Mouse (Mus musculus): ENCODE results near the gene Grin2b. TPM values are rescaled to one million over a fixed set of nuclear protein-coding genes. Genes with fewer than 3 reads are reported as not detected.

Grin2b gene
- polyA plus RNA-seq, 1 experiment from 2014 or later: 0.97 TPM

DNA sequence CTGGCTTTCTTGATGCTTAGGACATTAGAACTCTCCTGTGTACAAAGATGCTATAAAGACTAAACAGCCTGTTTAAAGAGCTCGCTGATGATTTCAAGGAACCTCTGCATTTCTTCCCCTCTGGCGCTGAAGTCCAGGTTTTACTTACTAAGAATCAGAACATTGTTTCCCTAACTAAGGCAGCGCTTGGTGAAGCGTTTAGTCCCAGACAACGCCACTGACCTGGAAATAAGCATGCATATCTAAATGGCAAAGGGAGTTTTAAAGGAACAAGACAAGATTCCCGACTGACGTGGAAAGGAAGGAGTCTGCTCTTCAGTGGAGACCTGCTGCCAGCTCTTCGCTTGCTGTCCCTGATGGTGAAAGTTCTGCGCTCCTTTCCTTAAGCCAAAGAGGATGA, 367.9 kb downstream of the Grin2b start:
- Histone ChIP-seq H3K4me3 (replicated peaks) (no peak overlapping the region), H3K9me3 (no peaks in the 10 kb centered on the region), H3K4me1 (replicated peaks) (no peaks in the 10 kb centered on the region), H3K4me2 (no peak overlapping the region), H3K9ac (replicated peaks) (no peak overlapping the region), H3K36me3 (no peaks in the 10 kb centered on the region), H3K27me3 (no peaks in the 10 kb centered on the region), H3K27ac (no peak overlapping the region)
- 88% methylated on average over 9 of the region's 9 CpGs for WGBS
- no peak for ATAC-seq (ENCODE audit: insufficient number of reproducible peaks, insufficient read depth, low FRiP score, low TSS enrichment, low read depth)

DNA sequence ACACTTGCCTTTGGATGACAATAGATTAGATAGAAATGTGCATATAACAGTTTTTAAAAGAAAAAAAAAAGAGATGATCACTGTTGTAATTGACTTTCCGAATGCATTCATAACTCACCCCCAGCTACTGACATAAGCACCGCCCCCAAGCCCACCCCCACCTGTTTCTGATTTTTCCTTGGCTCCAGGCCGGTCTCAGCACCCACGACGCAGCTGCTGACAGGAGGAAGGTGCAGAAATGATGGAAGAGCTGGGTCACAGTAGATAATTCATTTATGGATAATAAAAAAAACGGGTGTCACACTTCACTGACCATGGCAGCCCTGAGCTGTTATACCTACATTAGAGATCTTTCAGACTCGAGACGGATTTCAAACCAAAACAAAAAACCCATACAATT, 373.4 kb downstream of the Grin2b start:
- Histone ChIP-seq H3K4me2 (no peak overlapping the region), H3K4me1 (replicated peaks) (no peaks in the 10 kb centered on the region), H3K27ac (no peak overlapping the region), H3K27me3 (no peaks in the 10 kb centered on the region), H3K9ac (replicated peaks) (no peak overlapping the region), H3K4me3 (replicated peaks) (no peak overlapping the region), H3K36me3 (no peaks in the 10 kb centered on the region), H3K9me3 (no peaks in the 10 kb centered on the region)
- 43% methylated on average over 8 of the region's 8 CpGs for WGBS
- ATAC-seq (ENCODE audit: insufficient number of reproducible peaks, insufficient read depth, low FRiP score, low TSS enrichment, low read depth): no peak

DNA sequence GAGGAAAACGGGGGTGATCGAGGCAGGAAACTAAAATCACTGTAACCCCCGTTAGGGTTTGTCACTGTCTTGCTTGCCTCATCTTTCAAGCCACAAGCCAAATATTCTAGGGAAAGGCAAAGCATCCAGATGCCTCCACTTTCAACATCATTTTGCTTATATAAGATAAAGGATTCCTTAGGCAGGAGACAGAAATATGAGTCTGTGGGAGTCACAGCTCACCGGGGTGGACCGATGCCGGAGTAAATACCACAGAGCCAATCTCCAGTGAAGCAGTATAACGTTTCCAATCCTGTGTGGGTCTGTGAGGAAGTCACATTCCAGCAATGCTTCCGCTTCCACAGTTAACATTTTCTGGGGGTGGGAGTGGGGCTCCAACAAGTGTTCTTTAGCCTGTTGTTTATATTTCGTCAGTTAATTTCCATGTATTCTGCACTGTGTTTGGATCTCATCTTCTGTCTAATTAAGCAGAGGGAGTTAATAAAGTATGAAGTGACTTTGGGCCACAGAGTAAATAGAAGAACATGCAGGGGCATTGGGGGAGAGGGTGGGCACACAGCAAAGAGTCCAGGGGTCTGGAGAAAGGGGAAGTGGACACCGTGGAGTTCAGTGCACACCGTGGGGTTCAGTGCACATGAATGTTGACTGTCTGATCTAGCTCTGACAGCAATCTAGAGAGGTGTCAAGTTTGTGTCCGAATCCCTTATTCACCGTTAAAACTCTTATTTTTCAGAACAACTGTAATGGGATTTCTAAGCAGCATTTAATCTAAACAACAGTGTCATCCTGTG, 374.9 kb downstream of the Grin2b start:
- Histone ChIP-seq H3K9ac (replicated peaks) (no peak overlapping the region), H3K36me3 (no peaks in the 10 kb centered on the region), H3K4me2 (no peak overlapping the region), H3K4me3 (replicated peaks) (no peak overlapping the region), H3K27ac (no peak overlapping the region), H3K27me3 (no peaks in the 10 kb centered on the region), H3K9me3 (no peaks in the 10 kb centered on the region), H3K4me1 (replicated peaks) (no peaks in the 10 kb centered on the region)
- WGBS: 84% methylated on average over 13 of the region's 13 CpGs
- no peak for ATAC-seq (ENCODE audit: insufficient number of reproducible peaks, insufficient read depth, low FRiP score, low TSS enrichment, low read depth)

DNA sequence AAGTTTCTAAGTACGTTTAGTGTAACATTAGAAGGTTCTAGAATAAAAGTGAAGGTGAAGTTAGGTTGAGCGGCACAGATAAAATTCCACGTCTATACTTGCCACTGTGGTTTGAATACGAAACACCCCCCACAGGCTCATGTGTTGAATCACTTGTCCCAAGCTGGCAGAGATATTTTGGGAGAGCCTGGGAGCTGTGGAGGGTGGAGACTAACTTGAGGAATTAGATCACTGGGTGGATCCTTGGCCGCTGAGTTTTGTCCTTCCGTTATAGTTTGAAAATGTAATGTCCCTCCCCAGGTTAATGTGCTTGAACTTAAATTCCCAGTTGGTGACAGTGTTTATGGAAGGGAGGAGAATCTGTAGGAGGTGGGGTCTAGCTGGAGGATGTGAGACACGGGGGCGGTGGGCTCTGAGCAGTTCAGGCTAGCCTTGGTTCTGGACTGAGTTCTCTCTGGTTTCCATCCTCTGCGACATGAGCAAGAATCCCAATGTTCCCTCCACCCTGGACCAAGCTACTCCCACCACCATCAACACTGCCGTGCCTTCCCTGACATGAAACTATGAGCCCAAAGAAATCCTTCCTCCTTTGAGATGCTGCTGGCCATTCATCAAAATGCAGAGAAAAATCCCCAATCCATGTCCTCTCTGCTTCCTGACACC, 375.8 kb downstream of the Grin2b start:
- Histone ChIP-seq H3K36me3 (no peaks in the 10 kb centered on the region), H3K4me1 (replicated peaks) (no peaks in the 10 kb centered on the region), H3K27ac (no peak overlapping the region), H3K9ac (replicated peaks) (no peak overlapping the region), H3K4me2 (no peak overlapping the region), H3K4me3 (replicated peaks) (no peak overlapping the region), H3K27me3 (no peaks in the 10 kb centered on the region), H3K9me3 (no peaks in the 10 kb centered on the region)
- ATAC-seq (ENCODE audit: insufficient number of reproducible peaks, insufficient read depth, low FRiP score, low TSS enrichment, low read depth): no peak
- 79% methylated on average over 10 of the region's 10 CpGs for WGBS

DNA sequence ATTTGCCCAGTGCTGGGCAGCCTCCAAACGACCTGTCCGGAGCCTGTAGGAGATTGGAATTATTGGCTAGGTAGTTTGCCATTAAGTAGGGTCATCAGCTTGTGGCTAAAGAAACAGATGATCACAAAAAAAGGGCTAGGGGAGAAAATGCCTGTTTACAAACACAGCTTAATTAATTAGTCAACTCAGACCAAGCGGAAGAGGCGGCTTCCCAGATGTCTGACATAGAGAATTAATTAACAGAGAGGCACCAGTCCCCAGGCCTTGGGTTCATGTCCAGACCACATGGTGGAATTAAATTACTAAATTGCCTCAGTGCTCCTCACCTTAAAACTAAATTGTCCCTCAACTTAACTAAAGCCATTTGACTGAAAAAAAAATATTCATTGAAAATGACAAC, 376.4 kb downstream of the Grin2b start:
- no peak overlapping the region for H3K4me3 ChIP-seq (replicated peaks)
- no peak for ATAC-seq (ENCODE audit: insufficient number of reproducible peaks, insufficient read depth, low FRiP score, low TSS enrichment, low read depth)
- H3K27me3 ChIP-seq: no peaks in the 10 kb centered on the region
- H3K36me3 ChIP-seq: no peaks in the 10 kb centered on the region
- no peak overlapping the region for H3K4me2 ChIP-seq
- 53% methylated on average over 4 of the region's 4 CpGs for WGBS
- no peaks in the 10 kb centered on the region for H3K9me3 ChIP-seq
- no peak overlapping the region for H3K9ac ChIP-seq (replicated peaks)
- no peaks in the 10 kb centered on the region for H3K4me1 ChIP-seq (replicated peaks)
- H3K27ac ChIP-seq: no peak overlapping the region

DNA sequence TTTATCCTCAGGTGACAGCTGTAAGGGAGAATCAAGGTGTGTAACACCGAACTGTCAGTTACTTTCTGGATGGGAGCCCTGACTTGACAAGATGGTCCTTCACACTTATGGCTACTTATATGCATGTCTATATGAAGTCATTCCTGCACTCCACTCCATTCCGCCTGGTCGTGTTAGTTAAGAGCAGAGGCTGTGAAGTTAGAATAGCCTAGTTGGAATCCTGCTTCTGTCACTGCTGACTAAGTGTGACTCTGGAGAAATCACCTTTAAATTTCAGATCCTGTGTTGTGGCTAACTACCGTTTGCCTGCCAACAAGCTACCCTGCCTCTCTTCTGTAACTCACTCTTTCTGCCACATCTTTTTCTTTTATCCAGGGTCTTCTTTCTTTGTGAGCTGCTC, 381.9 kb downstream of the Grin2b start:
- Histone ChIP-seq H3K36me3 (no peaks in the 10 kb centered on the region), H3K27me3 (no peaks in the 10 kb centered on the region), H3K4me2 (no peak overlapping the region), H3K9me3 (no peaks in the 10 kb centered on the region), H3K4me1 (replicated peaks) (no peaks in the 10 kb centered on the region), H3K9ac (replicated peaks) (no peak overlapping the region), H3K4me3 (replicated peaks) (no peak overlapping the region), H3K27ac (no peak overlapping the region)
- WGBS: 90% methylated on average over 4 of the region's 4 CpGs
- no peak for ATAC-seq (ENCODE audit: insufficient number of reproducible peaks, insufficient read depth, low FRiP score, low TSS enrichment, low read depth)

DNA sequence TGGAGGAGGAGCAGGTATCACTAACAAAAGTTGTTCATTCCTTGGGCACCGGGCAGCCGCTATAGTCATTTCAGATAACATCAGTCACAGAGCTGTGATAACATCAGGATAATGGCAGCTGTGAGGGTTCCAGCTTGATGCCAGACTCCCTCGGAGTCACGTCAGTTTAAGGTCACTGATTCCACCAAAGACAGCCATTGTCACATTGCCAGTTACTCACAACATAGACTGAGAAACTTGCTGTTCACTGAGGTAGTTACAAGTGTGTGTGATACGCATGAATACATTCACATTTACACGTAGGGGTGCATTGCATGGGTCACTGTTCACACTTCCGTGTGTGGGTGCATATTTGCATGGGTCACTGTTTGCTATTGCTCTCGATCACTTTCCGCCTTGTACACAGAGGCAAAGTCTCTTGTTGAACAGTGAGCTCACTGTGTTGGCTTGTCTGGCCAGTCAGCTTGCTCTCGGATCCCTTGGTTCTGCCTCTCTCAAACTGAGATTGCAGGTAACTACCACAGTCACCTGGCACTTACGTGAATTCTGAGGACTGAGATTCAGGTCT, 383.6 kb downstream of the Grin2b start:
- no peaks in the 10 kb centered on the region for H3K27me3 ChIP-seq
- no peak overlapping the region for H3K4me3 ChIP-seq (replicated peaks)
- 89% methylated on average over 11 of the region's 11 CpGs for WGBS
- H3K9me3 ChIP-seq: no peaks in the 10 kb centered on the region
- ATAC-seq (ENCODE audit: insufficient number of reproducible peaks, insufficient read depth, low FRiP score, low TSS enrichment, low read depth): no peak
- no peak overlapping the region for H3K27ac ChIP-seq
- no peaks in the 10 kb centered on the region for H3K36me3 ChIP-seq
- H3K4me2 ChIP-seq: no peak overlapping the region
- no peaks in the 10 kb centered on the region for H3K4me1 ChIP-seq (replicated peaks)
- H3K9ac ChIP-seq (replicated peaks): no peak overlapping the region

DNA sequence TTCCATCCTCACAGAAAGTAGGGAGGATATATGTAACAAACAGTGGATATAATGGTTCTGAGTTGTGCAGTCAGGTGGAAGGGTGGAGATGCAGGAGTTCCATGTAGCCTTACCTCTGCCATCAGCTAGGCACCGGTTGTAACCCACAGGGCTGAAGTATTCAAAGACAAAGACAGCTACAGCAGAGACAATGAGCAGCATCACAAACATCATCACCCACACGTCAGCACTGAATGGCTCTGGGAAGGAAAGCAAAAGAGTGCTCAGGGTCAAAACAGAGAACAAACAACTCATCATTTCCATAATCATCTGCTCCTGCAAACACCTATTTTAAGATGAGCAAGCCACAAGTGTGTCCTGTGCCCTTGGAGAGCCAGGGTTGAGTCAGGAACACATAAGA, 398.6 kb downstream of the Grin2b start:
- no peaks in the 10 kb centered on the region for H3K4me1 ChIP-seq (replicated peaks)
- no peaks in the 10 kb centered on the region for H3K27me3 ChIP-seq
- no peak overlapping the region for H3K27ac ChIP-seq
- no peak overlapping the region for H3K4me2 ChIP-seq
- ATAC-seq (ENCODE audit: insufficient number of reproducible peaks, insufficient read depth, low FRiP score, low TSS enrichment, low read depth): no peak
- no peak overlapping the region for H3K9ac ChIP-seq (replicated peaks)
- no peak overlapping the region for H3K4me3 ChIP-seq (replicated peaks)
- H3K9me3 ChIP-seq: no peaks in the 10 kb centered on the region
- WGBS: 81% methylated on average over 2 of the region's 2 CpGs
- no peaks in the 10 kb centered on the region for H3K36me3 ChIP-seq

DNA sequence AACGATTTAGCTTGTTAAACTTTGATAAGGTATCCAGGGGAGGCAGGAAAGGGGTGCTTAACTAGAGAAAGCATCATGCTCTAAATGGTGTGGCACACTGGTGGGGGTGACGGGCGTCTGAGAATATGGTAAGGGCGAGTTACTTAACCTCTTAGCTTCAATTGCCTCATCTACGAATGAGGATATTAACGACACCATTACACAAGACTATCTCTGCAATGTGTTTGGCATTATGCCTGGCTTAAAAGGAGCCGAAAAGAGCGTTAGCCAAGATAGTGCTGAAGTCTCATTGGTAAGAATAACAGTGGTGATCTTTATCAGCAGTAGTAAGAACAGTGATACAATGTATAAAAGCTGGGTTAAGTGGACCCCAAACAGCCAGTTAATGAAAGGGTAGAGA, 405.7 kb downstream of the Grin2b start:
- Histone ChIP-seq H3K36me3 (no peaks in the 10 kb centered on the region), H3K9me3 (no peaks in the 10 kb centered on the region), H3K27ac (no peak overlapping the region), H3K4me1 (replicated peaks) (no peaks in the 10 kb centered on the region), H3K4me3 (replicated peaks) (no peak overlapping the region), H3K9ac (replicated peaks) (no peak overlapping the region), H3K27me3 (no peaks in the 10 kb centered on the region), H3K4me2 (no peak overlapping the region)
- 67% methylated on average over 8 of the region's 8 CpGs for WGBS
- ATAC-seq (ENCODE audit: insufficient number of reproducible peaks, insufficient read depth, low FRiP score, low TSS enrichment, low read depth): no peak

DNA sequence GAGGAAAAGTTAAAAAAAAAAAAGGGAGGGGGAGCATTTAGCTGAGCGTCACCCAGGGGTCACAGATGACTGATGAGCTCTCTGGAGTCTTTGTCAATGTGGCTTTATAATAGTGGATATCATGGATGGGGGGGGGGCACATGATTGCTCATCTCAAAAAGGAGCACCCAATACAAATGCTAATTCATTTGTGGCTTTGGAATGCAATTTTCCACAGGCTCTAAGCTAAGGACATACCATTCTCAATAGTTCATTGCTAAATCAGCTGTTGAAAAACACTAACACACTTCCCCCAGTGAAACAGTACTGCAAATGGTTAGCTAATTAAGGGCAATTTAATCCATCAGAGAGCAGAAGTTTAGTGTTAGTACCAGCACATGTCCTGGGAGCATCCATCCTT, 414.6 kb downstream of the Grin2b start:
- H3K4me1 ChIP-seq (replicated peaks): no peaks in the 10 kb centered on the region
- no peak overlapping the region for H3K9ac ChIP-seq (replicated peaks)
- no peaks in the 10 kb centered on the region for H3K9me3 ChIP-seq
- H3K4me2 ChIP-seq: no peak overlapping the region
- H3K4me3 ChIP-seq (replicated peaks): no peak overlapping the region
- no peak overlapping the region for H3K27ac ChIP-seq
- no peak for ATAC-seq (ENCODE audit: insufficient number of reproducible peaks, insufficient read depth, low FRiP score, low TSS enrichment, low read depth)
- H3K36me3 ChIP-seq: no peaks in the 10 kb centered on the region
- 48% methylated on average over 1 of the region's 1 CpGs for WGBS
- no peaks in the 10 kb centered on the region for H3K27me3 ChIP-seq

DNA sequence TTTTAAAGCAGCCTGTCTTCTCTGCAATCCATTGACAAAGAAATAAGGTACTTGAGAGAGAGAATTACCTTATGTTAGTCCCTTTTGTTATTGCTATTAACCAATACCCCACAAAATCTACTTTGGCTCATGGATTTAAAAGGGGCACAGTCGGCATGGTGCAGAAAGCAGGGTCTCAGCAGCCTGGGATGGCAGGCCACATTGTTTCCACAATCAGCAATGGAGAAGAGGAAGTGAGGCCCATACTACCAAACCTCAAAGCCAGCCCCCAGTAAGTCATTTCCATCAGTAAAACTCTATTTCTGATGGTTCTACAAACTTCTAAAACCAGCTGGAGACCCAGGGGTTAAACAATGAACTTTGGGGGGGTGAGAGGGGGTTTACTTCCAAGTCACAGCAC, 417.2 kb downstream of the Grin2b start:
- no peak overlapping the region for H3K27ac ChIP-seq
- no peak for ATAC-seq (ENCODE audit: insufficient number of reproducible peaks, insufficient read depth, low FRiP score, low TSS enrichment, low read depth)
- no peaks in the 10 kb centered on the region for H3K9me3 ChIP-seq
- no peaks in the 10 kb centered on the region for H3K27me3 ChIP-seq
- H3K4me2 ChIP-seq: no peak overlapping the region
- H3K4me3 ChIP-seq (replicated peaks): no peak overlapping the region
- H3K9ac ChIP-seq (replicated peaks): no peak overlapping the region
- H3K36me3 ChIP-seq: no peaks in the 10 kb centered on the region
- H3K4me1 ChIP-seq (replicated peaks): no peaks in the 10 kb centered on the region
- whole genome bisulfite sequencing: 63% methylated on average over 1 of the region's 1 CpGs
